Mouse (Mus musculus) lung, embryonic 15.5 days (tissue): ENCODE measurements around the gene Casz1. TPM values are rescaled to one million over a fixed set of nuclear protein-coding genes. Genes with fewer than 3 reads are reported as not detected.
A peak's percentile ranks its signal among the peaks of the same experiment; 100 is the strongest.

ENCODE experiments used
- ATAC-seq: fragments of 200-750 bp; cut with Nextera tagmentation; 2 replicates; pipeline ENCODE4 v1.8.0; 2017; ENCODE audit warnings: moderate number of reproducible peaks, borderline replicate concordance; ENCODE audit not compliant: low FRiP score, low TSS enrichment; ENCODE audit errors: extremely low read depth
- H3K27ac ChIP-seq: fragments of 300-500 bp; sonication (generic); 2 replicates; pipeline ENCODE4 v1.5.1; 2015; ENCODE audit warnings: moderate library complexity, mild to moderate bottlenecking, inconsistent platforms
- H3K27me3 ChIP-seq: fragments of 300-500 bp; sonication (generic); 2 replicates; pipeline ENCODE4 v1.6.1; 2015; ENCODE audit warnings: inconsistent platforms
- H3K36me3 ChIP-seq: fragments of 300-500 bp; sonication (generic); 2 replicates; pipeline ENCODE4 v1.6.1; 2015; ENCODE audit warnings: inconsistent platforms
- H3K4me1 ChIP-seq: fragments of 300-500 bp; sonication (generic); 2 replicates; pipeline ENCODE4 v1.6.1; 2015; ENCODE audit warnings: inconsistent platforms
- H3K4me2 ChIP-seq: fragments of 300-500 bp; sonication (generic); 2 replicates; pipeline ENCODE4 v1.6.1; 2015; ENCODE audit warnings: inconsistent platforms, mild to moderate bottlenecking, moderate library complexity
- H3K4me3 ChIP-seq: fragments of 300-500 bp; sonication (generic); 2 replicates; pipeline ENCODE4 v1.5.1; 2015; ENCODE audit warnings: mild to moderate bottlenecking, inconsistent platforms
- H3K9ac ChIP-seq: fragments of 300-500 bp; sonication (generic); 2 replicates; pipeline ENCODE4 v1.6.1; 2015; ENCODE audit warnings: inconsistent platforms
- H3K9me3 ChIP-seq: fragments of 300-500 bp; sonication (generic); 2 replicates; pipeline ENCODE4 v1.6.1; 2016; ENCODE audit warnings: inconsistent platforms
- WGBS: fragments of 180-500 bp; shearing (Covaris S2); methylation state at CpG from one replicate; pipeline ENCODE4 v1.1.7; 2015; 5-methylcytosine and 5-hydroxymethylcytosine counted together
- polyA plus RNA-seq: library from polyadenylated mRNA; unstranded; fragments of >200 nt; fragmentation: Nextera tagmentation; extraction: Ambion mirVana; gene quantifications from 2 replicates; pipeline ENCODE4 v1.2.1, GENCODE M21; 2015

Casz1 gene
- polyA plus RNA-seq: 5.4 and 6.5 TPM in 2 replicates

GRCm38 (mm10) chr4:148804137-148804779 is at the start of gene Casz1:
Casz1 (plus strand) TSS chr4:148804429.
- H3K27me3 ChIP-seq: peaks cover 60% of the 10 kb centered on the region
- peaks cover 49% of the 10 kb centered on the region for H3K4me1 ChIP-seq
- no peaks in the 10 kb centered on the region for H3K36me3 ChIP-seq
- WGBS: under 1% methylated on average over 68 of the region's 68 CpGs
- ATAC-seq: peak; percentile 82
- H3K4me3 ChIP-seq: peak within 1 kb of the TSS; percentile 75
- H3K9ac ChIP-seq: peak within 1 kb of the TSS; percentile 60
- H3K27ac ChIP-seq: peak within 1 kb of the TSS; percentile 67
- peak within 1 kb of the TSS; percentile 100 for H3K4me2 ChIP-seq
- no peaks in the 10 kb centered on the region for H3K9me3 ChIP-seq

- no peak overlapping the region for H3K9ac ChIP-seq
- no peak overlapping the region for H3K4me3 ChIP-seq
- ATAC-seq: no peak
- H3K4me1 ChIP-seq: no peaks in the 10 kb centered on the region
- no peaks in the 10 kb centered on the region for H3K9me3 ChIP-seq
- H3K36me3 ChIP-seq: no peaks in the 10 kb centered on the region
- no peak overlapping the region for H3K27ac ChIP-seq
- H3K27me3 ChIP-seq: no peaks in the 10 kb centered on the region
- WGBS: 42% methylated on average over 4 of the region's 4 CpGs
- no peak overlapping the region for H3K4me2 ChIP-seq
These were observed 45.4 kb upstream of the Casz1 start for GRCm38 (mm10) chr4:148758863-148759262.

GRCm38 (mm10) chr4:148760152-148760551 is 44.1 kb upstream of the Casz1 start:
- no peak for ATAC-seq
- H3K9ac ChIP-seq: no peak overlapping the region
- 79% methylated on average over 7 of the region's 7 CpGs for WGBS
- H3K9me3 ChIP-seq: no peaks in the 10 kb centered on the region
- no peak overlapping the region for H3K27ac ChIP-seq
- no peaks in the 10 kb centered on the region for H3K36me3 ChIP-seq
- no peak overlapping the region for H3K4me3 ChIP-seq
- H3K4me1 ChIP-seq: no peaks in the 10 kb centered on the region
- H3K4me2 ChIP-seq: no peak overlapping the region
- no peaks in the 10 kb centered on the region for H3K27me3 ChIP-seq

- Histone ChIP-seq H3K9me3 (no peaks in the 10 kb centered on the region), H3K4me1 (peaks cover 4% of the 10 kb centered on the region; the same call in 1 of the 2 replicates), H3K9ac (no peak overlapping the region), H3K36me3 (no peaks in the 10 kb centered on the region), H3K27me3 (peaks cover 16% of the 10 kb centered on the region), H3K4me3 (no peak overlapping the region), H3K4me2 (no peak overlapping the region), H3K27ac (no peak overlapping the region)
- WGBS: 62% methylated on average over 21 of the region's 21 CpGs
- no peak for ATAC-seq
These were observed 38.0 kb upstream of the Casz1 start for GRCm38 (mm10) chr4:148766021-148766775.

GRCm38 (mm10) chr4:148767655-148768305 is 36.4 kb upstream of the Casz1 start:
- Histone ChIP-seq H3K27me3 (peaks cover 32% of the 10 kb centered on the region), H3K4me3 (no peak overlapping the region), H3K9ac (no peak overlapping the region), H3K4me1 (peaks cover 4% of the 10 kb centered on the region; the same call in 1 of the 2 replicates), H3K4me2 (no peak overlapping the region), H3K36me3 (no peaks in the 10 kb centered on the region), H3K27ac (no peak overlapping the region), H3K9me3 (no peaks in the 10 kb centered on the region)
- no peak for ATAC-seq
- WGBS: 37% methylated on average over 8 of the region's 8 CpGs

- no peak overlapping the region for H3K27ac ChIP-seq
- no peaks in the 10 kb centered on the region for H3K36me3 ChIP-seq
- ATAC-seq: no peak
- no peak overlapping the region for H3K4me3 ChIP-seq
- H3K4me2 ChIP-seq: no peak overlapping the region
- peaks cover 41% of the 10 kb centered on the region for H3K27me3 ChIP-seq
- peaks cover 4% of the 10 kb centered on the region; the same call in 1 of the 2 replicates for H3K4me1 ChIP-seq
- no peaks in the 10 kb centered on the region for H3K9me3 ChIP-seq
- WGBS: 77% methylated on average over 10 of the region's 10 CpGs
- H3K9ac ChIP-seq: no peak overlapping the region
These were observed 35.6 kb upstream of the Casz1 start for GRCm38 (mm10) chr4:148768649-148769048.

- H3K27ac ChIP-seq: no peak overlapping the region
- peaks cover 4% of the 10 kb centered on the region; the same call in 1 of the 2 replicates for H3K4me1 ChIP-seq
- WGBS: 13% methylated on average over 21 of the region's 21 CpGs
- H3K9me3 ChIP-seq: no peaks in the 10 kb centered on the region
- no peaks in the 10 kb centered on the region for H3K36me3 ChIP-seq
- H3K4me2 ChIP-seq: no peak overlapping the region
- peaks cover 42% of the 10 kb centered on the region for H3K27me3 ChIP-seq
- H3K4me3 ChIP-seq: no peak overlapping the region
- no peak overlapping the region for H3K9ac ChIP-seq
- no peak for ATAC-seq
These were observed 33.4 kb upstream of the Casz1 start for GRCm38 (mm10) chr4:148770582-148771408.

- 10% methylated on average over 14 of the region's 14 CpGs for WGBS
- ATAC-seq: no peak
- peaks cover 4% of the 10 kb centered on the region; the same call in 1 of the 2 replicates for H3K4me1 ChIP-seq
- no peak overlapping the region for H3K4me3 ChIP-seq
- H3K4me2 ChIP-seq: no peak overlapping the region
- H3K9me3 ChIP-seq: no peaks in the 10 kb centered on the region
- no peaks in the 10 kb centered on the region for H3K36me3 ChIP-seq
- H3K9ac ChIP-seq: no peak overlapping the region
- peaks cover 42% of the 10 kb centered on the region for H3K27me3 ChIP-seq
- no peak overlapping the region for H3K27ac ChIP-seq
These were observed 32.8 kb upstream of the Casz1 start for GRCm38 (mm10) chr4:148771409-148771929.

GRCm38 (mm10) chr4:148772658-148773057 is 31.6 kb upstream of the Casz1 start:
- H3K9me3 ChIP-seq: no peaks in the 10 kb centered on the region
- peaks cover 4% of the 10 kb centered on the region; the same call in 1 of the 2 replicates for H3K4me1 ChIP-seq
- no peaks in the 10 kb centered on the region for H3K36me3 ChIP-seq
- 57% methylated on average over 6 of the region's 6 CpGs for WGBS
- peaks cover 42% of the 10 kb centered on the region for H3K27me3 ChIP-seq
- no peak overlapping the region for H3K9ac ChIP-seq
- no peak overlapping the region for H3K27ac ChIP-seq
- H3K4me2 ChIP-seq: no peak overlapping the region
- no peak for ATAC-seq
- H3K4me3 ChIP-seq: no peak overlapping the region

- peaks cover 46% of the 10 kb centered on the region for H3K27me3 ChIP-seq
- H3K36me3 ChIP-seq: no peaks in the 10 kb centered on the region
- H3K27ac ChIP-seq: no peak overlapping the region
- no peaks in the 10 kb centered on the region for H3K9me3 ChIP-seq
- WGBS: 76% methylated on average over 6 of the region's 6 CpGs
- H3K4me3 ChIP-seq: no peak overlapping the region
- no peak overlapping the region for H3K9ac ChIP-seq
- no peak overlapping the region for H3K4me2 ChIP-seq
- peaks cover 4% of the 10 kb centered on the region; the same call in 1 of the 2 replicates for H3K4me1 ChIP-seq
- ATAC-seq: no peak
These were observed 30.2 kb upstream of the Casz1 start for GRCm38 (mm10) chr4:148774036-148774435.
